Mouse (Mus musculus): ENCODE measurements at regions not wholly inside any gene's neighbourhood (a gene's known extent, or its start where the extent isn't known, plus 50 kb on each side); places are given as distances from the start of the nearest gene placed in this dataset.

- no peaks in the 10 kb centered on the region for H3K4me1 ChIP-seq (replicated peaks; ENCODE audit: control insufficient read depth, insufficient read depth, low read length)
- H3K27ac ChIP-seq (ENCODE audit: low read length), result no peak overlapping the region
- 82% methylated on average over 11 of the region's 11 CpGs for WGBS
- no peak overlapping the region for H3K9ac ChIP-seq (replicated peaks; ENCODE audit: low read depth, low read length)
- H3K4me2 ChIP-seq (ENCODE audit: low read length), result no peak overlapping the region
- ATAC-seq, result no peak
- no peaks in the 10 kb centered on the region for H3K9me3 ChIP-seq (ENCODE audit: control insufficient read depth, low read length)
- no peak overlapping the region for H3K4me3 ChIP-seq (replicated peaks; ENCODE audit: low read length)
- H3K36me3 ChIP-seq (ENCODE audit: control insufficient read depth, insufficient read depth), result no peaks in the 10 kb centered on the region
- no peaks in the 10 kb centered on the region for H3K27me3 ChIP-seq (replicated peaks; ENCODE audit: control insufficient read depth, insufficient read depth, low read length)
Observed at GRCm38 (mm10) chr13:107094487-107094886, 72.6 kb upstream of the Kif2a start.

- no peaks in the 10 kb centered on the region for H3K4me1 ChIP-seq (replicated peaks; ENCODE audit: control insufficient read depth, insufficient read depth, low read length)
- H3K4me2 ChIP-seq (ENCODE audit: low read length), result no peak overlapping the region
- H3K36me3 ChIP-seq (ENCODE audit: control insufficient read depth, insufficient read depth), result no peaks in the 10 kb centered on the region
- 91% methylated on average over 2 of the region's 2 CpGs for WGBS
- H3K27me3 ChIP-seq (replicated peaks; ENCODE audit: control insufficient read depth, insufficient read depth, low read length), result no peaks in the 10 kb centered on the region
- ATAC-seq, result no peak
- H3K4me3 ChIP-seq (replicated peaks; ENCODE audit: low read length), result no peak overlapping the region
- H3K9ac ChIP-seq (replicated peaks; ENCODE audit: low read depth, low read length), result no peak overlapping the region
- no peak overlapping the region for H3K27ac ChIP-seq (ENCODE audit: low read length)
- H3K9me3 ChIP-seq (ENCODE audit: control insufficient read depth, low read length), result no peaks in the 10 kb centered on the region
Observed at GRCm38 (mm10) chr13:107093683-107094082, 71.8 kb upstream of the Kif2a start.

GRCm38 (mm10) chr13:107088198-107088597 lies 66.3 kb upstream of the Kif2a start:
- H3K36me3 ChIP-seq (ENCODE audit: control insufficient read depth, insufficient read depth), result no peaks in the 10 kb centered on the region
- no peaks in the 10 kb centered on the region for H3K4me1 ChIP-seq (replicated peaks; ENCODE audit: control insufficient read depth, insufficient read depth, low read length)
- no peaks in the 10 kb centered on the region for H3K9me3 ChIP-seq (ENCODE audit: control insufficient read depth, low read length)
- H3K27me3 ChIP-seq (replicated peaks; ENCODE audit: control insufficient read depth, insufficient read depth, low read length), result no peaks in the 10 kb centered on the region
- no peak overlapping the region for H3K4me2 ChIP-seq (ENCODE audit: low read length)
- H3K9ac ChIP-seq (replicated peaks; ENCODE audit: low read depth, low read length), result no peak overlapping the region
- H3K27ac ChIP-seq (ENCODE audit: low read length), result no peak overlapping the region
- WGBS, result 4% methylated on average over 1 of the region's 1 CpGs
- no peak for ATAC-seq
- H3K4me3 ChIP-seq (replicated peaks; ENCODE audit: low read length), result no peak overlapping the region

GRCm38 (mm10) chr13:107087355-107087754 lies 65.4 kb upstream of the Kif2a start:
- no peak overlapping the region for H3K9ac ChIP-seq (replicated peaks; ENCODE audit: low read depth, low read length)
- H3K36me3 ChIP-seq (ENCODE audit: control insufficient read depth, insufficient read depth), result no peaks in the 10 kb centered on the region
- no peak overlapping the region for H3K4me3 ChIP-seq (replicated peaks; ENCODE audit: low read length)
- 73% methylated on average over 6 of the region's 6 CpGs for WGBS
- H3K4me1 ChIP-seq (replicated peaks; ENCODE audit: control insufficient read depth, insufficient read depth, low read length), result no peaks in the 10 kb centered on the region
- ATAC-seq, result no peak
- H3K9me3 ChIP-seq (ENCODE audit: control insufficient read depth, low read length), result no peaks in the 10 kb centered on the region
- no peak overlapping the region for H3K27ac ChIP-seq (ENCODE audit: low read length)
- H3K4me2 ChIP-seq (ENCODE audit: low read length), result no peak overlapping the region
- H3K27me3 ChIP-seq (replicated peaks; ENCODE audit: control insufficient read depth, insufficient read depth, low read length), result no peaks in the 10 kb centered on the region

GRCm38 (mm10) chr13:107078085-107078484 lies 56.2 kb upstream of the Kif2a start:
- H3K9ac ChIP-seq (replicated peaks; ENCODE audit: low read depth, low read length), result no peak overlapping the region
- H3K27me3 ChIP-seq (replicated peaks; ENCODE audit: control insufficient read depth, insufficient read depth, low read length), result no peaks in the 10 kb centered on the region
- no peak for ATAC-seq
- H3K4me2 ChIP-seq (ENCODE audit: low read length), result no peak overlapping the region
- 85% methylated on average over 1 of the region's 1 CpGs for WGBS
- no peak overlapping the region for H3K27ac ChIP-seq (ENCODE audit: low read length)
- no peaks in the 10 kb centered on the region for H3K36me3 ChIP-seq (ENCODE audit: control insufficient read depth, insufficient read depth)
- no peaks in the 10 kb centered on the region for H3K9me3 ChIP-seq (ENCODE audit: control insufficient read depth, low read length)
- peaks cover 5% of the 10 kb centered on the region for H3K4me1 ChIP-seq (replicated peaks; ENCODE audit: control insufficient read depth, insufficient read depth, low read length)
- no peak overlapping the region for H3K4me3 ChIP-seq (replicated peaks; ENCODE audit: low read length)

- Histone ChIP-seq H3K9me3 (ENCODE audit: control insufficient read depth, low read length) (no peaks in the 10 kb centered on the region), H3K4me3 (replicated peaks; ENCODE audit: low read length) (no peak overlapping the region), H3K36me3 (ENCODE audit: control insufficient read depth, insufficient read depth) (no peaks in the 10 kb centered on the region), H3K27me3 (replicated peaks; ENCODE audit: control insufficient read depth, insufficient read depth, low read length) (no peaks in the 10 kb centered on the region), H3K4me2 (ENCODE audit: low read length) (no peak overlapping the region), H3K27ac (ENCODE audit: low read length) (no peak overlapping the region), H3K4me1 (replicated peaks; ENCODE audit: control insufficient read depth, insufficient read depth, low read length) (peaks cover 14% of the 10 kb centered on the region), H3K9ac (replicated peaks; ENCODE audit: low read depth, low read length) (no peak overlapping the region)
- WGBS, result 95% methylated on average over 4 of the region's 4 CpGs
- ATAC-seq, result no peak
Observed at GRCm38 (mm10) chr13:107074917-107075316, 53.0 kb upstream of the Kif2a start.

- ATAC-seq, result peak; percentile 77
- Histone ChIP-seq H3K9me3 (ENCODE audit: control insufficient read depth, low read length) (no peaks in the 10 kb centered on the region), H3K4me1 (replicated peaks; ENCODE audit: control insufficient read depth, insufficient read depth, low read length) (peaks cover 14% of the 10 kb centered on the region), H3K27ac (ENCODE audit: low read length) (peak overlapping the region; percentile 31; the same call in 1 of the 2 replicates), H3K36me3 (ENCODE audit: control insufficient read depth, insufficient read depth) (no peaks in the 10 kb centered on the region), H3K27me3 (replicated peaks; ENCODE audit: control insufficient read depth, insufficient read depth, low read length) (no peaks in the 10 kb centered on the region), H3K4me3 (replicated peaks; ENCODE audit: low read length) (peak overlapping the region; percentile 32), H3K4me2 (ENCODE audit: low read length) (peak overlapping the region; percentile 58), H3K9ac (replicated peaks; ENCODE audit: low read depth, low read length) (peak overlapping the region; percentile 52)
- WGBS, result under 1% methylated on average over 14 of the region's 14 CpGs
Observed at GRCm38 (mm10) chr13:107073039-107073620, 51.2 kb upstream of the Kif2a start.

- Histone ChIP-seq H3K4me1 (replicated peaks; ENCODE audit: control insufficient read depth, insufficient read depth, low read length) (peaks cover 14% of the 10 kb centered on the region), H3K9me3 (ENCODE audit: control insufficient read depth, low read length) (no peaks in the 10 kb centered on the region), H3K27ac (ENCODE audit: low read length) (0 out of 2 replicates have a peak overlapping the region, but pooled peaks have one; percentile 31), H3K9ac (replicated peaks; ENCODE audit: low read depth, low read length) (peak overlapping the region; percentile 52), H3K4me3 (replicated peaks; ENCODE audit: low read length) (peak overlapping the region; percentile 32), H3K27me3 (replicated peaks; ENCODE audit: control insufficient read depth, insufficient read depth, low read length) (no peaks in the 10 kb centered on the region), H3K36me3 (ENCODE audit: control insufficient read depth, insufficient read depth) (no peaks in the 10 kb centered on the region), H3K4me2 (ENCODE audit: low read length) (peak overlapping the region; percentile 58)
- ATAC-seq, result peak; percentile 68
- 11% methylated on average over 11 of the region's 11 CpGs for WGBS
Observed at GRCm38 (mm10) chr13:107072345-107073038, 50.6 kb upstream of the Kif2a start.
